9 mouse cellular contexts compared by ENCODE assay signal in the genomic region with DNA sequence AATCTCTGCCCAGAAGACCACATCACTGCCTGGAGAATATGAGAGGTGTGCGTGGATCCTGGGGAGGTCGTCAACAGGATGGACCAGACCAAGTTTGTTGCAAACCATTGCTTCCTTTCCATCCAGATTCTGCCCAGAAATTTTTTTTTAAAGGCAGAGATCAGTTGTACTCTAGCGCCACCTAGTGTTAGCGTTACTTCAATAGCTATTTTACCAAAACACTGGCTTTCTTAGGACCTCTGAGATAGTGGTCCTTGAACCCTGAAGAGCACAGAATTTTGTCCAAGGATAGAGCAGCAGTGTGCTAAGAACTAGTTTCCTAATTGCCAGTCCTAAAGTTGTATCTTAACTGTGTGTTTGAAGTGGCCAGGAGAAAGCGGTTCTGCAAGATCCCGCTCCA. TPM values are rescaled to one million over a fixed set of nuclear protein-coding genes. Genes with fewer than 3 reads are reported as not detected.
A peak's percentile ranks its signal among the peaks of the same experiment; 100 is the strongest.
DNase-seq lines count a peak whose midpoint lies in the region; ATAC-seq lines count a peak whose summit lies in the region.
"Had no signal": no experiment of that assay in that cellular context is flagged by ENCODE, and none has a peak within 500 bp of the region (broad histone marks: within the 10 kb centered on the region; RNA-seq: fewer than 3 reads in every experiment).

No protein-coding gene starts in this region.

- H3K36me3 ChIP-seq in forebrain, embryonic 10.5 days (replicated peaks): no peaks in the 10 kb centered on the region
- H3K36me3 ChIP-seq in forebrain, embryonic 16.5 days (ENCODE audit: control insufficient read depth, insufficient read depth): no peaks in the 10 kb centered on the region
- H3K36me3 ChIP-seq in embryonic facial prominence, embryonic 11.5 days (replicated peaks; ENCODE audit: control insufficient read depth, insufficient read depth, low read depth, low read length): no peaks in the 10 kb centered on the region

- no peaks in the 10 kb centered on the region for H3K4me1 ChIP-seq in forebrain, embryonic 10.5 days
- no peaks in the 10 kb centered on the region; the same call in 1 of the 2 replicates for H3K4me1 ChIP-seq in forebrain, embryonic 16.5 days (replicated peaks; ENCODE audit: control insufficient read depth, insufficient read depth, low read length)
- H3K4me1 ChIP-seq in embryonic facial prominence, embryonic 11.5 days (ENCODE audit: control insufficient read depth, insufficient read depth, low read length): no peaks in the 10 kb centered on the region

- 23% methylated on average over 6 of the region's 6 CpGs for WGBS in forebrain, embryonic 10.5 days
- WGBS in forebrain, embryonic 16.5 days: 26% methylated on average over 6 of the region's 6 CpGs
- WGBS in embryonic facial prominence, embryonic 11.5 days: 27% methylated on average over 6 of the region's 6 CpGs

- H3K4me2 ChIP-seq in forebrain, embryonic 16.5 days (ENCODE audit: low read length): no peak overlapping the region
- H3K4me2 ChIP-seq in embryonic facial prominence, embryonic 11.5 days (ENCODE audit: low read depth, low read length): no peak overlapping the region

- DNase-seq in forebrain, embryonic 10.5 days (ENCODE audit: extremely low spot score, low spot score): peak; percentile 30
- peak; percentile 15 for DNase-seq in urinary bladder, postnatal 14 days (ENCODE audit: low spot score)
- DNase-seq in urinary bladder, adult 2 months (ENCODE audit: low spot score): no peak
- DNase-seq in embryonic facial prominence, embryonic 11.5 days (ENCODE audit: low spot score): peak; percentile 89
- DNase-seq in kidney, postnatal 10 days: peak; percentile 54
- peak; percentile 6 for DNase-seq in thymus, postnatal 25 days

- H3K27me3 ChIP-seq in forebrain, embryonic 10.5 days (ENCODE audit: poor library complexity, severe bottlenecking): no peaks in the 10 kb centered on the region
- no peaks in the 10 kb centered on the region for H3K27me3 ChIP-seq in forebrain, embryonic 16.5 days (replicated peaks; ENCODE audit: control insufficient read depth, insufficient read depth, low read length)
- H3K27me3 ChIP-seq in embryonic facial prominence, embryonic 11.5 days (ENCODE audit: control insufficient read depth, insufficient read depth, low read length): no peaks in the 10 kb centered on the region

- no peak; the same call in 1 of the 2 replicates for ATAC-seq in forebrain, embryonic 16.5 days
- ATAC-seq in embryonic facial prominence, embryonic 11.5 days (replicated peaks; ENCODE audit: insufficient number of reproducible peaks, low FRiP score, low TSS enrichment, low read depth): no peak; the same call in 1 of the 2 replicates
- peak; percentile 55 for ATAC-seq in megakaryocyte-erythroid progenitor cell, adult 5-6 weeks (replicated peaks; ENCODE audit: low FRiP score, low TSS enrichment, poor library complexity, severe bottlenecking)

- peaks cover 1% of the 10 kb centered on the region; the same call in 1 of the 2 replicates for H3K9me3 ChIP-seq in forebrain, embryonic 10.5 days
- no peaks in the 10 kb centered on the region for H3K9me3 ChIP-seq in forebrain, embryonic 16.5 days (ENCODE audit: control insufficient read depth, low read length)
- no peaks in the 10 kb centered on the region for H3K9me3 ChIP-seq in embryonic facial prominence, embryonic 11.5 days (replicated peaks; ENCODE audit: control insufficient read depth, low read length)

- no peak overlapping the region for H3K4me3 ChIP-seq in forebrain, embryonic 10.5 days
- H3K4me3 ChIP-seq in forebrain, embryonic 16.5 days (replicated peaks; ENCODE audit: low read length): no peak overlapping the region
- H3K4me3 ChIP-seq in embryonic facial prominence, embryonic 11.5 days (ENCODE audit: low read depth, low read length): no peak overlapping the region

- H3K9ac ChIP-seq in forebrain, embryonic 16.5 days (replicated peaks; ENCODE audit: low read depth, low read length): no peak overlapping the region
- no peak overlapping the region for H3K9ac ChIP-seq in embryonic facial prominence, embryonic 11.5 days (replicated peaks; ENCODE audit: low read length)

- no peak overlapping the region for H3K27ac ChIP-seq in forebrain, embryonic 10.5 days
- H3K27ac ChIP-seq in forebrain, embryonic 16.5 days (ENCODE audit: low read length): no peak overlapping the region
- H3K27ac ChIP-seq in embryonic facial prominence, embryonic 11.5 days (replicated peaks; ENCODE audit: low read depth, low read length): no peak overlapping the region

RNA-seq across cellular contexts. Expression of a gene that starts 47.6 kb away (rescaled TPM):
- polyA plus RNA-seq in forebrain, embryonic 10.5 days (2016; fragmentation: Nextera tagmentation; extraction: Ambion mirVana): not detected in 2 replicates
- not detected in 2 replicates for polyA plus RNA-seq in forebrain, embryonic 16.5 days (2015; fragmentation: Nextera tagmentation; extraction: Ambion mirVana)
- polyA plus RNA-seq in urinary bladder, adult 2 months (2012; rRNA removed): not detected in 2 replicates
- not detected in 2 replicates for polyA plus RNA-seq in embryonic facial prominence, embryonic 11.5 days (2014; fragmentation: Nextera tagmentation; extraction: Ambion mirVana)
- not detected in 2 replicates for total RNA-seq in megakaryocyte-erythroid progenitor cell, adult 5-6 weeks (2014; fragmentation: Nextera tagmentation)
- not detected in 2 replicates for total RNA-seq in megakaryocyte-erythroid progenitor cell, adult 5-6 weeks (2017)
- polyA plus RNA-seq: heart, embryonic 16.5 days had no signal
